Mouse (Mus musculus): ENCODE data around the gene Strn4. TPM values are rescaled to one million over a fixed set of nuclear protein-coding genes. Genes with fewer than 3 reads are reported as not detected.

Gene Strn4
- polyA plus RNA-seq, 2 experiments from 2014 or later = 19.2 TPM

GRCm38 (mm10) chr7:16879796-16880547 lies 64.3 kb downstream of the Strn4 start:
- no peak for ATAC-seq

- ATAC-seq = no peak
Observed at GRCm38 (mm10) chr7:16880615-16881014, 64.9 kb downstream of the Strn4 start.

DNA sequence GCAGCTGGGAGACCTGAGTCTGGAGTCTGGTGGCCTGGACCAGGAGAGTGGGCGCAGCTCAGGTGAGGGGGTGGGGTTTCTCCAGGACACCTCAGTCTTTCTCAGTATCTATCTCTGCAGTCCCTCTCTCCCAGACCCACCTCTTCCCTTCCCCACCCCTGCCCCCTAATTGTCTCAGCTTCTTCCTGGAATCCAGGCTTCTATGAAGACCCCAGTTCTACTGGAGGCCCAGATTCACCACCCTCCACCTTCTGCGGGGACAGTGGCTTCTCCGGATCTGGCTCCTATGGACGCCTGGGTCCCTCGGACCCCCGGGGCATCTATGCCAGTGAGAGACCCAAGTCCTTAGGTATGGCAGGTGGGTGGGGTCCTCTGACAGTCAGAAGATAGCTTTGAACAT lies 67.5 kb downstream of the Strn4 start:
- ATAC-seq = no peak

- no peak for ATAC-seq
Observed at GRCm38 (mm10) chr7:16884334-16884733, 68.6 kb downstream of the Strn4 start.

DNA sequence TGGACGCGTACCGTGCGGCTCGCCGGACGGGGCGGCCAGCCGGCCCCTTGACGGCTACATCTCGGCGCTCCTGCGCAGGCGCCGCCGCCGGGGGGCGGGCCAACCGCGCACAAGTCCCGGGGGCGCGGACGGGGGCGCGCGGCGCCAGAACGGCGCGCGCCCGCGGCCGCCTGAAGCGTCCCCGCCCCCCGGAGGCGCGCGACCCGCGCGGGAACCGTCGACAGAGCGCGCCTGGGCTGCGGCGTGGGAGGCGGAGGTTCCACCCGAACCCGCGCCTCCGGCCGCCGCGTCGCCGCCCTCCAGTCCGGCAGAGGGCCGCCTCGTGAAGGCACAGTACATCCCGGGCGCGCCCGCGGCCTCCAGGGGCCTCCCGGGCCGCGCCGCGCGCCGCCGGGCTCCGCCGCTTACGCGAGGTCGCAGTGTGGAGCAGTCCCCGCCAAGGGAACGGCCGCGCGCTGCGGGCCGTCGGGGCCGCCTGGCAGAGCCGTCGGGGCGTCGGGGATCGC lies 69.6 kb downstream of the Strn4 start:
- no peak for ATAC-seq

DNA sequence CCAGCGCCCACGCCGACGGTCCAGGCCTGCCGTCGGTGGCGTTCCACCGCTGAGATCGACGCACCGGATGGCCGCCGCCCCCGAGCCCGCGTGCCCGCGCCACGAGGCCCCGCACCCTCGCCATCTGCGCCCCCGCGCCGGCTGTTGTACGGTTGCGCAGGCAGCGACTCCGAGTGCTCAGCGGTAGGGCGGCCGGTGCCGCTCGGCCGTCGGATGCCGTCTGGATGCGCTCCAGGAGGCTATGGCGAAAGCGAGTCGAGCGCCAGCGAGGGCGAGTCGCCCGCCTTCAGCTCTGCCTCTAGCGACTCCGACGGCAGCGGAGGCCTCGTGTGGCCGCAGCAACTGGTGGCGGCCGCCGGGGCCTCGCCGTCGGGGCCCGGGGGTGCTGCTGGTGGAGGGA lies 70.2 kb downstream of the Strn4 start:
- ATAC-seq = no peak

Other genes starting within 250 kb of the Strn4 start
- 1 to 10 TPM; 2.7 to 3.1 TPM for gene Arhgap35, start 200.9 kb upstream of the Strn4 start, polyA plus RNA-seq (2017; shearing (Covaris generic))
- gene Ceacam15, start 140.2 kb upstream of the Strn4 start, polyA plus RNA-seq (2017; shearing (Covaris generic)) = 1 to 10 TPM in 1 of 2 experiments, under 1 TPM in 1; 0.91 to 1.2 TPM
- not detected for gene Ceacam9, start 94.0 kb upstream of the Strn4 start, polyA plus RNA-seq (2017; shearing (Covaris generic))
- gene Ap2s1, start 77.5 kb upstream of the Strn4 start, polyA plus RNA-seq (2017; shearing (Covaris generic)) = 10 to 100 TPM; 60.7 to 73.1 TPM
- gene Slc1a5, start 34.5 kb upstream of the Strn4 start, polyA plus RNA-seq (2017; shearing (Covaris generic)) = 100 to 1,000 TPM; 142 to 182 TPM
- gene Fkrp, start 843 bp downstream of the Strn4 start, polyA plus RNA-seq (2017; shearing (Covaris generic)) = 10 to 100 TPM in 1 of 2 experiments, 1 to 10 TPM in 1; 6.8 to 11.2 TPM
- 10 to 100 TPM; 57.3 to 60.0 TPM for gene Prkd2, start 27.0 kb downstream of the Strn4 start, polyA plus RNA-seq (2017; shearing (Covaris generic))
- gene Dact3, start 59.4 kb downstream of the Strn4 start, polyA plus RNA-seq (2017; shearing (Covaris generic)) = not detected
- gene Gng8, start 75.9 kb downstream of the Strn4 start, polyA plus RNA-seq (2017; shearing (Covaris generic)) = not detected
- gene Ptgir, start 90.6 kb downstream of the Strn4 start, polyA plus RNA-seq (2017; shearing (Covaris generic)) = 10 to 100 TPM in 1 of 2 experiments, 1 to 10 TPM in 1; 7.9 to 10.2 TPM
- gene Calm3, start 108.2 kb downstream of the Strn4 start, polyA plus RNA-seq (2017; shearing (Covaris generic)) = 100 to 1,000 TPM in 1 of 2 experiments, 10 to 100 TPM in 1; 48.5 to 103 TPM
- not detected for gene Pnmal2, start 128.8 kb downstream of the Strn4 start, polyA plus RNA-seq (2017; shearing (Covaris generic))
- not detected for gene Pnmal1, start 143.8 kb downstream of the Strn4 start, polyA plus RNA-seq (2017; shearing (Covaris generic))
- 1 to 10 TPM; 4.8 to 4.9 TPM for gene Gm42372, start 167.2 kb downstream of the Strn4 start, polyA plus RNA-seq (2017; shearing (Covaris generic))
- under 1 TPM in 1 of 2 experiments, not detected in 1; 0.20 TPM for gene Ccdc8, start 176.8 kb downstream of the Strn4 start, polyA plus RNA-seq (2017; shearing (Covaris generic))
- 10 to 100 TPM; 56.6 to 76.0 TPM for gene Ppp5c, start 212.0 kb downstream of the Strn4 start, polyA plus RNA-seq (2017; shearing (Covaris generic))
- under 1 TPM; 0.60 to 0.91 TPM for gene Hif3a, start 246.5 kb downstream of the Strn4 start, polyA plus RNA-seq (2017; shearing (Covaris generic))

Measured in CD4-positive, CD25-positive, alpha-beta regulatory T cell, adult 4 months (primary cell).